Mouse (Mus musculus) small intestine, adult 10 weeks (tissue): Measurements from ENCODE around the gene Dusp18. TPM values are rescaled to one million over a fixed set of nuclear protein-coding genes. Genes with fewer than 3 reads are reported as not detected.

Source experiments
- polyA plus RNA-seq: library from polyadenylated mRNA; stranded (reverse); fragments of 350-450 nt; fragmentation: Illumina TruSeq; extraction: RNeasy Lipid Tissue Mini Kit (QIAGEN cat#74804); gene quantifications from one replicate; pipeline ENCODE4 v1.2.3, GENCODE M21; 2014; ENCODE audit warnings: low replicate concordance

The Dusp18 gene
- 1.1 TPM for polyA plus RNA-seq

GRCm38 (mm10) chr11:3894406-3895281, at the start of gene Dusp18, which contains the start of gene 4921536K21Rik:
Gene Dusp18 (plus strand): TSS chr11:3895240.
Gene 4921536K21Rik (minus strand): TSS chr11:3895098.

GRCm38 (mm10) chr11:3863454-3864112, 31.5 kb upstream of the Dusp18 start, which contains the start of gene Osbp2:
Gene Osbp2 (minus strand): TSS chr11:3863903.

DNA sequence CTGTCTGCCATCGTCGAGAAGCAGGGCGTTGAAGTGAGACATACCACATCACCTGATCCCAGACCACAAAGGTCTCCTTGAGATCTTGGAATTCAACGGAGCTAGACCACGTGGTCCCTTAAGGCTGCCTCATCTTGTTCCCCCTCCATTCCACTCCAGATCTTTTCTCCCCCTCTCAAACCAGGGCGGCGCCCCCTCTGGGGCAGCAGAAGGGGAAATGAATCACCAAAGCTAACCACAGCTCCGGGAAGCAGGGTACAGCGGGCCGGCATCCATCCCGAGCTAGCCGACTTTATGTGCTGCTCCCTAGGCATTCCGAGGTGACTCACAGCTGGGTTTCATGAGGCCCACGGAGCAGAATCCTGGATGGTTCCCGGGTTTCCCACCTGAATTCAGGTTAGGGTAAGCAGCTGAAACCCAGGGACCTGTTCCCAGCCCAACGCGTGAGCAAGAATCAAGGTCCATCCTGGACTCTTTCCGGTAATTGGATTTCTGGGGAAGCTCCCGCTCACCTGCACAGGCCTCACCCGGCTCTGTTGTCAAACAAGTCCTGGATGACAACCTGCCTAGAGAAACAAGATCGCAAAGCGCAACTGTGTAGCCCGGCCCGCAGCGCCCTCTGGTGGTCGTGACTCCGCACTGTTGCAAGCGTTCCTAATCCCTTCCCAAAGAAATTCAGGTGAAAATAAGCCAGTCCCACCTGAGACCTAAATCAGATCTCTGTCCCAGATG, 19.2 kb downstream of the Dusp18 start, which contains the start of gene Slc35e4:
Slc35e4 (minus strand) TSS at position 556 of the 732 bp plus-strand sequence.

GRCm38 (mm10) chr11:3931511-3932211, 36.6 kb downstream of the Dusp18 start, which contains the start of gene Tcn2:
Gene Tcn2 (minus strand): TSS chr11:3932159.

Other genes starting within 250 kb of the Dusp18 start
- gene Morc2a, start 246.0 kb upstream of the Dusp18 start, polyA plus RNA-seq = 10.2 TPM
- gene Osbp2, start 31.3 kb upstream of the Dusp18 start, polyA plus RNA-seq = not detected
- gene 4921536K21Rik, start 142 bp upstream of the Dusp18 start, polyA plus RNA-seq = not detected
- not detected for gene Slc35e4, start 19.4 kb downstream of the Dusp18 start, polyA plus RNA-seq
- 2.6 TPM for gene Tcn2, start 36.9 kb downstream of the Dusp18 start, polyA plus RNA-seq
- gene Pes1, start 68.7 kb downstream of the Dusp18 start, polyA plus RNA-seq = 9.3 TPM
- not detected for gene 4930556J24Rik, start 81.5 kb downstream of the Dusp18 start, polyA plus RNA-seq
- gene Gal3st1, start 88.4 kb downstream of the Dusp18 start, polyA plus RNA-seq = 0.89 TPM
- gene Sec14l4, start 136.2 kb downstream of the Dusp18 start, polyA plus RNA-seq = not detected
- gene Sec14l3, start 169.6 kb downstream of the Dusp18 start, polyA plus RNA-seq = not detected
- gene Mtfp1, start 200.2 kb downstream of the Dusp18 start, polyA plus RNA-seq = 11.7 TPM
- gene Sec14l2, start 228.2 kb downstream of the Dusp18 start, polyA plus RNA-seq = 64.0 TPM
- 2.5 TPM for gene Rnf215, start 240.0 kb downstream of the Dusp18 start, polyA plus RNA-seq